Mouse (Mus musculus) forebrain, embryonic 11.5 days (tissue): ENCODE measurements at regions not wholly inside any gene's neighbourhood (a gene's known extent, or its start where the extent isn't known, plus 50 kb on each side); places are given as distances from the start of the nearest gene placed in this dataset.
A peak's percentile ranks its signal among the peaks of the same experiment; 100 is the strongest.

ENCODE experiments used
- ATAC-seq: fragments of 200-750 bp; cut with Nextera tagmentation; replicated peaks from 2 replicates; pipeline ENCODE4 v1.8.0; 2017; ENCODE audit warnings: moderate TSS enrichment; ENCODE audit not compliant: low FRiP score
- DNase-seq: peaks from one replicate; pipeline ENCODE4 v3.0.0-alpha.2; 2017; ENCODE audit warnings: low spot score
- H3K27ac ChIP-seq: fragments of 300-500 bp; sonication (generic); 2 replicates; pipeline ENCODE4 v1.5.1; 2014; ENCODE audit warnings: low read depth, low read length
- H3K27me3 ChIP-seq: fragments of 300-500 bp; sonication (generic); 2 replicates; pipeline ENCODE4 v1.6.1; 2014; ENCODE audit warnings: mild to moderate bottlenecking, low read length, mixed read lengths; ENCODE audit not compliant: control insufficient read depth, insufficient read depth
- H3K36me3 ChIP-seq: fragments of 300-500 bp; sonication (generic); 2 replicates; pipeline ENCODE4 v1.6.1; 2014; ENCODE audit warnings: mild to moderate bottlenecking, low read length, moderate library complexity, mixed read lengths; ENCODE audit not compliant: control insufficient read depth, insufficient read depth
- H3K4me1 ChIP-seq: fragments of 300-500 bp; sonication (generic); replicated peaks from 2 replicates; pipeline ENCODE4 v1.6.1; 2014; ENCODE audit warnings: low read length, mixed read lengths; ENCODE audit not compliant: control insufficient read depth, insufficient read depth
- H3K4me2 ChIP-seq: fragments of 300-500 bp; sonication (generic); 2 replicates; pipeline ENCODE4 v1.6.1; 2014; ENCODE audit warnings: low read depth, mild to moderate bottlenecking, low read length, moderate library complexity, mixed read lengths; ENCODE audit not compliant: severe bottlenecking
- H3K4me3 ChIP-seq: fragments of 300-500 bp; sonication (generic); 2 replicates; pipeline ENCODE4 v1.5.1; 2014; ENCODE audit warnings: low read depth, low read length
- H3K9ac ChIP-seq: fragments of 300-500 bp; sonication (generic); 2 replicates; pipeline ENCODE4 v1.6.1; 2014; ENCODE audit warnings: low read length
- H3K9me3 ChIP-seq: fragments of 300-500 bp; sonication (generic); 2 replicates; pipeline ENCODE4 v1.6.1; 2016; ENCODE audit warnings: low read length, mixed read lengths; ENCODE audit not compliant: control insufficient read depth
- WGBS: fragments of 180-500 bp; shearing (Covaris S2); extraction: QIAGEN DNeasy Blood & Tissue Kit; methylation state at CpG from one replicate; pipeline ENCODE4 v1.1.7; 2014; 5-methylcytosine and 5-hydroxymethylcytosine counted together

DNA sequence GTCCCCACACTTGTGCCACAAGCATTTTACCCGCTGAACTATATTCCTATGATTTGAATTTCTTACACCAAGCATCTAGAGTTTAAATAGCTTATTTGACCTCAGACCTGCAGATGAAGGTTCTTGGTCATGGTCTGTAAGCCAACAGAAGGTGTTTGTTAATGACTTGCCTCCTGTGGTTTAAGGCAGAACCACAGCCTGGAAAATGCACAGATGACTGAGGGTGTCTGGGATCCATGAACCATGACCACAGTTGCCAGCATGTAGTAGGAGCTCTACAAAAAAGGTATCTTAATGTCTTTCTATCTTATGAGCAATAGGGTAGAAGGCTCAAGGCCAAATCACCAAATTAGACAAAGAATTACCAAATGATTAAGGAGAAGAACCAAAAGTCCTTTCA lies 367.6 kb downstream of the Atp6ap1l start:
- Histone ChIP-seq H3K4me3 (no peak overlapping the region), H3K4me1 (no peaks in the 10 kb centered on the region), H3K27me3 (no peaks in the 10 kb centered on the region), H3K9ac (no peak overlapping the region), H3K36me3 (no peaks in the 10 kb centered on the region), H3K9me3 (no peaks in the 10 kb centered on the region), H3K4me2 (no peak overlapping the region), H3K27ac (no peak overlapping the region)
- DNase-seq (no peak), ATAC-seq (no peak)
- 97% methylated on average over 1 of the region's 1 CpGs for WGBS

GRCm38 (mm10) chr13:90526998-90527397 lies 378.2 kb downstream of the Atp6ap1l start:
- no peak overlapping the region for H3K4me3 ChIP-seq
- no peak for ATAC-seq
- DNase-seq: no peak
- 89% methylated on average over 3 of the region's 3 CpGs for WGBS
- H3K36me3 ChIP-seq: no peaks in the 10 kb centered on the region
- H3K4me2 ChIP-seq: no peak overlapping the region
- no peaks in the 10 kb centered on the region for H3K27me3 ChIP-seq
- no peaks in the 10 kb centered on the region for H3K4me1 ChIP-seq
- H3K9me3 ChIP-seq: no peaks in the 10 kb centered on the region
- H3K27ac ChIP-seq: no peak overlapping the region
- no peak overlapping the region for H3K9ac ChIP-seq

DNA sequence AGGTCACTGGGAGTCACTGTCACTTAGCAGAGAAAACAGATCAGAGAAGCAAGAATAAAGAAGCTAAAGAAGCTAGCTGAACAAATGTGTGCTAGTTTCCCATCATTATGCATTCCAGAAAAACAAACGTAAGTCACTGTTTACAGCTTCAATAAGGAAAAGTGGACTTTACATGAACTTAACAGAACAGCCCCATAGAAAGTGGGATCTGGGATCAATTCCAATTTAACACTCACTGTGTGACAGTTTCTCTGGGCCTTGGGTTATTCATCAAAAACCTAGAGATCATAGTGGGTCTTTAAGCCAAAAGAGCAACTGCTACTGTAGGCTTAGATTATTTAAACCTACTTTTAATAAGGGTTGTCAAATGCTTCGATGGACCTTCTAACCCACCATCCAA lies 379.4 kb downstream of the Atp6ap1l start:
- no peak for DNase-seq
- H3K4me3 ChIP-seq: no peak overlapping the region
- H3K4me2 ChIP-seq: no peak overlapping the region
- 92% methylated on average over 2 of the region's 2 CpGs for WGBS
- H3K4me1 ChIP-seq: no peaks in the 10 kb centered on the region
- ATAC-seq: no peak
- no peak overlapping the region for H3K27ac ChIP-seq
- no peak overlapping the region for H3K9ac ChIP-seq
- no peaks in the 10 kb centered on the region for H3K27me3 ChIP-seq
- no peaks in the 10 kb centered on the region for H3K36me3 ChIP-seq
- H3K9me3 ChIP-seq: no peaks in the 10 kb centered on the region

DNA sequence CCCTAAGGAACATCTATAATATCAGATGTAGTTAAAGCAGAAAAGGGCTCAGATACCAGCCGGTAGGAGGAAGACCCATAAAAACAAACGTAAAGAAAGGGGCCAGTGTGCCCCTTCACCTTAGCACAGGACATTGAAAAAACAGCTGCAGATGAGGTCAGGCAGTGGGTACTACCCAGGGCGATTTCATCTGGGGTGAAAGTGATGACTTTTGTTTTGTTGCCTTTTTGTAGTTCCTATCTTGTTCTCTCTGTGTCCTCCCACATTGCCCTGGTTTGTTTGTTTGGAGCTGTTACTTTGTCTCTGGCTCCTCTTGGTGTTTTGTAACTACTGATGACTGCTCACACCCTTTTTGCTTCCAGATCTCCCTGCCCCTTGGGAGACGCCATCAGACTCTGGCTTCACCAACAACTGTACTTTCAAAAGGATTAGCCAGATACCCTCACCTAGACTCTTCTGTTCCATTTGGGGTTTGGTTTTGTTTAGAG lies 383.4 kb downstream of the Atp6ap1l start:
- ATAC-seq (no peak), DNase-seq (no peak)
- H3K27me3 ChIP-seq: no peaks in the 10 kb centered on the region
- H3K9me3 ChIP-seq: no peaks in the 10 kb centered on the region
- 65% methylated on average over 4 of the region's 4 CpGs for WGBS
- no peak overlapping the region for H3K4me2 ChIP-seq
- H3K36me3 ChIP-seq: no peaks in the 10 kb centered on the region
- H3K27ac ChIP-seq: no peak overlapping the region
- H3K9ac ChIP-seq: no peak overlapping the region
- no peak overlapping the region for H3K4me3 ChIP-seq
- no peaks in the 10 kb centered on the region for H3K4me1 ChIP-seq

GRCm38 (mm10) chr13:90520992-90521757 lies 384.0 kb downstream of the Atp6ap1l start:
- no peak overlapping the region for H3K4me3 ChIP-seq
- no peaks in the 10 kb centered on the region for H3K36me3 ChIP-seq
- H3K9me3 ChIP-seq: no peaks in the 10 kb centered on the region
- no peaks in the 10 kb centered on the region for H3K4me1 ChIP-seq
- WGBS: 74% methylated on average over 4 of the region's 4 CpGs
- no peaks in the 10 kb centered on the region for H3K27me3 ChIP-seq
- no peak overlapping the region for H3K4me2 ChIP-seq
- H3K27ac ChIP-seq: no peak overlapping the region
- DNase-seq (no peak), ATAC-seq (no peak)
- no peak overlapping the region for H3K9ac ChIP-seq

DNA sequence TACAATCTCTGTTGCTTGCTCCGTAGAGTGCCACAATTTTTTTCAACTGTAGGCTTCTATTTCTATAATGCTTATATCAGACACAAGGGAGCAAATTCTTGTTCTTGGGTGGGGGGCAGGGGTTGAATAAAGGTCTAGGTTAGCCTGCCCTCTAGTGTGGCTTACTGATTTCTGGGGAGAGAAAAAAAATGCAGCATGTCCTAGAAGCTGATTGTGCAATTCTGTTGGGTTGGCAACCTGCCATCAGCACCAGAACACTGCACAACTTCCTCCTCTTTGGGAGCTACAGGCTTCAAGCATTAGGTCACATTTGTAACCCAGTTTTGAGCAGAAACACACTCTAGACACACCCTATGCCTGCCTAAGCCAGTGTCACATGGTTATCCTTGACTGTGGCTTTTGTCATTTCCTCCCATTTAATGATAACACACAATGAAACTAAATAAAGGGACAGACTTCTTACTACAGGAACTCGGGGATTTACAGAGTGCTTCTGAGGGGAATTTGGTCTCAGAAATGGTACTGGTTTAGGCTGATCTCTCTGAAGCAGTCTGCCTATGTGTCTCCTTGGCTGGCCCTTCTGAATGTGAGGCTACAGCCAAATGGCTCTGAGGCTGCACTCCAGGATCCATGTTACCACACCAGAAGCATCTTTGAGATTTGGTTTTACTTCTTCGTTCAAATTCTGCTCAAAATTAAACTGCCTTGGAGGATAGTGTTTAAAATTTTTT lies 389.2 kb downstream of the Atp6ap1l start:
- no peak overlapping the region for H3K9ac ChIP-seq
- H3K4me1 ChIP-seq: no peaks in the 10 kb centered on the region
- H3K36me3 ChIP-seq: no peaks in the 10 kb centered on the region
- H3K4me3 ChIP-seq: no peak overlapping the region
- ATAC-seq: 0 out of 2 replicates have a peak, but pooled peaks have one; percentile 31
- H3K27ac ChIP-seq: no peak overlapping the region
- 73% methylated on average over 3 of the region's 3 CpGs for WGBS
- DNase-seq: no peak
- no peaks in the 10 kb centered on the region for H3K27me3 ChIP-seq
- H3K4me2 ChIP-seq: no peak overlapping the region
- H3K9me3 ChIP-seq: no peaks in the 10 kb centered on the region

DNA sequence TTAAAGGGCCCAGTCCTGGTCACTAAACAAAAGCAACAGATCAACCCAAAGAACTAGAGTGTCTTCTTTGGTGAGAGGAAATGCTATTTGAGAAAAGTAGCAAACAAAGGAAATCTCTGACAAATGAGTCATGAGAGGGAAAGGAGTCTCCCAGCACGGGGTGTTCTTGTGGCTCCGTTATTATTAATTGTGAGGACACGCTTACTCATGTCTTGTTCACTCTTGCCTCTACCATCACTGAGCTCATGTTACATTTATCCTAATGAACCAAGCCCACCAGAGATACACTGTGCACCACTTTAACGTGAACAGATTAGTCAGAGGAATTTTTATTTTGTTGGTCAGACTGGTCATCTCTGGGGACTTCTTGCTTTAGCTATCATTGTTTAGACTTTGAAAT lies 391.3 kb downstream of the Atp6ap1l start:
- H3K4me3 ChIP-seq: no peak overlapping the region
- 87% methylated on average over 4 of the region's 4 CpGs for WGBS
- H3K4me1 ChIP-seq: no peaks in the 10 kb centered on the region
- H3K4me2 ChIP-seq: no peak overlapping the region
- ATAC-seq: no peak
- no peaks in the 10 kb centered on the region for H3K27me3 ChIP-seq
- no peaks in the 10 kb centered on the region for H3K9me3 ChIP-seq
- H3K27ac ChIP-seq: no peak overlapping the region
- no peak overlapping the region for H3K9ac ChIP-seq
- DNase-seq: no peak
- H3K36me3 ChIP-seq: no peaks in the 10 kb centered on the region

- Histone ChIP-seq H3K4me2 (no peak overlapping the region), H3K36me3 (no peaks in the 10 kb centered on the region), H3K27me3 (no peaks in the 10 kb centered on the region), H3K4me1 (no peaks in the 10 kb centered on the region), H3K9ac (no peak overlapping the region), H3K4me3 (no peak overlapping the region), H3K27ac (no peak overlapping the region), H3K9me3 (no peaks in the 10 kb centered on the region)
- no peak for ATAC-seq
- 64% methylated on average over 2 of the region's 2 CpGs for WGBS
- no peak for DNase-seq
These were observed 392.3 kb downstream of the Atp6ap1l start for GRCm38 (mm10) chr13:90512786-90513401.
